Mouse (Mus musculus) hindbrain, embryonic 12.5 days (tissue): ENCODE measurements around the gene Rasgrp1. TPM values are rescaled to one million over a fixed set of nuclear protein-coding genes. Genes with fewer than 3 reads are reported as not detected.

ENCODE experiments used
- ATAC-seq: fragments of 200-750 bp; cut with Nextera tagmentation; 2 replicates; pipeline ENCODE4 v1.8.0; 2017; ENCODE audit warnings: moderate TSS enrichment; ENCODE audit not compliant: low FRiP score
- H3K27ac ChIP-seq: fragments of 300-500 bp; sonication (generic); 2 replicates; pipeline ENCODE4 v1.5.1; 2016; ENCODE audit warnings: mild to moderate bottlenecking
- H3K27me3 ChIP-seq: fragments of 300-500 bp; sonication (generic); 2 replicates; pipeline ENCODE4 v1.6.1; 2016; ENCODE audit warnings: mild to moderate bottlenecking
- H3K36me3 ChIP-seq: fragments of 300-500 bp; sonication (generic); 2 replicates; pipeline ENCODE4 v1.6.1; 2016; ENCODE audit warnings: mild to moderate bottlenecking
- H3K4me1 ChIP-seq: fragments of 300-500 bp; sonication (generic); 2 replicates; pipeline ENCODE4 v1.6.1; 2016
- H3K4me2 ChIP-seq: fragments of 300-500 bp; sonication (generic); replicated peaks from 2 replicates; pipeline ENCODE4 v1.6.1; 2016; ENCODE audit warnings: mild to moderate bottlenecking
- H3K4me3 ChIP-seq: fragments of 300-500 bp; sonication (generic); 2 replicates; pipeline ENCODE4 v1.5.1; 2016; ENCODE audit warnings: mild to moderate bottlenecking
- H3K9ac ChIP-seq: fragments of 300-500 bp; sonication (generic); 2 replicates; pipeline ENCODE4 v1.6.1; 2016; ENCODE audit warnings: mild to moderate bottlenecking, moderate library complexity
- H3K9me3 ChIP-seq: fragments of 300-500 bp; sonication (generic); replicated peaks from 2 replicates; pipeline ENCODE4 v1.6.1; 2016; ENCODE audit warnings: mild to moderate bottlenecking
- WGBS: fragments of 180-500 bp; shearing (Covaris S2); methylation state at CpG from one replicate; pipeline ENCODE4 v1.1.7; 2016; 5-methylcytosine and 5-hydroxymethylcytosine counted together
- polyA plus RNA-seq: library from polyadenylated mRNA; unstranded; fragments of >200 nt; fragmentation: Nextera tagmentation; extraction: Ambion mirVana; gene quantifications from 2 replicates; pipeline ENCODE4 v1.2.1, GENCODE M21; 2016

Rasgrp1 gene
- polyA plus RNA-seq, 1 experiment from 2014 or later: 1.6 TPM

- no peak overlapping the region for H3K9ac ChIP-seq
- ATAC-seq: no peak
These were observed 54.5 kb downstream of the Rasgrp1 start for GRCm38 (mm10) chr2:117288291-117288690.

GRCm38 (mm10) chr2:117263786-117264408 is 78.9 kb downstream of the Rasgrp1 start:
- no peak overlapping the region for H3K4me2 ChIP-seq
- peak; percentile 66 for ATAC-seq
- no peaks in the 10 kb centered on the region for H3K4me1 ChIP-seq
- no peak overlapping the region for H3K27ac ChIP-seq
- H3K36me3 ChIP-seq: peaks cover 30% of the 10 kb centered on the region
- 72% methylated on average over 11 of the region's 11 CpGs for WGBS
- no peak overlapping the region for H3K9ac ChIP-seq
- no peaks in the 10 kb centered on the region for H3K27me3 ChIP-seq
- H3K9me3 ChIP-seq: no peaks in the 10 kb centered on the region
- no peak overlapping the region for H3K4me3 ChIP-seq

More at GRCm38 (mm10) chr2:117288291-117288690, 54.5 kb downstream of the Rasgrp1 start:
- Histone ChIP-seq H3K4me3 (no peak overlapping the region), H3K9me3 (no peaks in the 10 kb centered on the region), H3K27me3 (no peaks in the 10 kb centered on the region), H3K36me3 (no peaks in the 10 kb centered on the region), H3K4me2 (no peak overlapping the region), H3K27ac (no peak overlapping the region), H3K4me1 (no peaks in the 10 kb centered on the region)
- WGBS: 88% methylated on average over 7 of the region's 7 CpGs

GRCm38 (mm10) chr2:117262184-117262583 is 80.6 kb downstream of the Rasgrp1 start:
- Histone ChIP-seq H3K27me3 (no peaks in the 10 kb centered on the region), H3K27ac (no peak overlapping the region), H3K4me2 (no peak overlapping the region), H3K36me3 (peaks cover 27% of the 10 kb centered on the region), H3K9me3 (no peaks in the 10 kb centered on the region), H3K9ac (no peak overlapping the region), H3K4me1 (no peaks in the 10 kb centered on the region), H3K4me3 (no peak overlapping the region)
- 93% methylated on average over 5 of the region's 5 CpGs for WGBS
- ATAC-seq: no peak

- WGBS: 85% methylated on average over 1 of the region's 1 CpGs
These were observed 85.2 kb downstream of the Rasgrp1 start for GRCm38 (mm10) chr2:117257617-117258016.

GRCm38 (mm10) chr2:117255415-117255814 is 87.4 kb downstream of the Rasgrp1 start:
- H3K27me3 ChIP-seq: no peaks in the 10 kb centered on the region
- no peak for ATAC-seq
- peaks cover 7% of the 10 kb centered on the region for H3K4me1 ChIP-seq
- no peaks in the 10 kb centered on the region for H3K9me3 ChIP-seq
- no peak overlapping the region for H3K4me2 ChIP-seq
- no peak overlapping the region for H3K4me3 ChIP-seq
- 83% methylated on average over 2 of the region's 2 CpGs for WGBS
- H3K36me3 ChIP-seq: 0 out of 2 replicates have a peak, but pooled peaks cover 10% of the 10 kb centered on the region
- H3K27ac ChIP-seq: no peak overlapping the region
- H3K9ac ChIP-seq: no peak overlapping the region

More at GRCm38 (mm10) chr2:117257617-117258016, 85.2 kb downstream of the Rasgrp1 start:
- H3K9me3 ChIP-seq: no peaks in the 10 kb centered on the region
- no peak overlapping the region for H3K27ac ChIP-seq
- H3K4me1 ChIP-seq: no peaks in the 10 kb centered on the region
- H3K4me3 ChIP-seq: no peak overlapping the region
- no peak overlapping the region for H3K9ac ChIP-seq
- H3K27me3 ChIP-seq: no peaks in the 10 kb centered on the region
- H3K4me2 ChIP-seq: no peak overlapping the region
- no peak for ATAC-seq
- peaks cover 12% of the 10 kb centered on the region; the same call in 1 of the 2 replicates for H3K36me3 ChIP-seq

- Histone ChIP-seq H3K27me3 (no peaks in the 10 kb centered on the region), H3K4me3 (peak overlapping the region; percentile 88), H3K4me2 (peak overlapping the region; percentile 67), H3K4me1 (peaks cover 9% of the 10 kb centered on the region), H3K36me3 (no peaks in the 10 kb centered on the region), H3K27ac (peak overlapping the region; percentile 93), H3K9ac (peak overlapping the region; percentile 89), H3K9me3 (no peaks in the 10 kb centered on the region)
- peak; percentile 76 for ATAC-seq
- under 1% methylated on average over 24 of the region's 24 CpGs for WGBS
These were observed 92.7 kb downstream of the Rasgrp1 start for GRCm38 (mm10) chr2:117250001-117250510.

- ATAC-seq: peak; percentile 97
- no peaks in the 10 kb centered on the region for H3K36me3 ChIP-seq
- peak within 1 kb of the TSS; percentile 88 for H3K4me3 ChIP-seq
- no peaks in the 10 kb centered on the region for H3K9me3 ChIP-seq
- peaks cover 9% of the 10 kb centered on the region for H3K4me1 ChIP-seq
- H3K27ac ChIP-seq: peak within 1 kb of the TSS; percentile 93
- H3K4me2 ChIP-seq: peak within 1 kb of the TSS; percentile 67
- no peaks in the 10 kb centered on the region for H3K27me3 ChIP-seq
- WGBS: under 1% methylated on average over 33 of the region's 33 CpGs
- H3K9ac ChIP-seq: peak within 1 kb of the TSS; percentile 89
These were observed 93.4 kb downstream of the Rasgrp1 start, which contains the start of gene Fam98b for GRCm38 (mm10) chr2:117249255-117250000. TSS of gene Fam98b (plus strand) at chr2:117249739.

GRCm38 (mm10) chr2:117241953-117242352 is 100.8 kb downstream of the Rasgrp1 start:
- Histone ChIP-seq H3K27ac (no peak overlapping the region), H3K4me3 (no peak overlapping the region), H3K9ac (no peak overlapping the region), H3K9me3 (no peaks in the 10 kb centered on the region), H3K4me2 (no peak overlapping the region), H3K36me3 (no peaks in the 10 kb centered on the region), H3K27me3 (no peaks in the 10 kb centered on the region), H3K4me1 (no peaks in the 10 kb centered on the region)
- ATAC-seq: no peak
- WGBS: 80% methylated on average over 4 of the region's 4 CpGs

GRCm38 (mm10) chr2:117231257-117231656 is 111.5 kb downstream of the Rasgrp1 start:
- peak; percentile 75; the same call in 1 of the 2 replicates for ATAC-seq
- no peak overlapping the region for H3K9ac ChIP-seq

GRCm38 (mm10) chr2:117230261-117230660 is 112.5 kb downstream of the Rasgrp1 start:
- H3K9ac ChIP-seq: no peak overlapping the region
- no peak overlapping the region for H3K27ac ChIP-seq
- H3K4me2 ChIP-seq: no peak overlapping the region
- H3K4me1 ChIP-seq: peaks cover 6% of the 10 kb centered on the region; the same call in 1 of the 2 replicates
- WGBS: 76% methylated on average over 7 of the region's 7 CpGs
- ATAC-seq: no peak
- peaks cover 4% of the 10 kb centered on the region; the same call in 1 of the 2 replicates for H3K27me3 ChIP-seq
- H3K36me3 ChIP-seq: no peaks in the 10 kb centered on the region
- no peaks in the 10 kb centered on the region for H3K9me3 ChIP-seq
- no peak overlapping the region for H3K4me3 ChIP-seq

More at GRCm38 (mm10) chr2:117231257-117231656, 111.5 kb downstream of the Rasgrp1 start:
- H3K9me3 ChIP-seq: no peaks in the 10 kb centered on the region
- no peaks in the 10 kb centered on the region for H3K36me3 ChIP-seq
- H3K4me1 ChIP-seq: peaks cover 6% of the 10 kb centered on the region; the same call in 1 of the 2 replicates
- WGBS: 5% methylated on average over 13 of the region's 13 CpGs
- peaks cover 4% of the 10 kb centered on the region; the same call in 1 of the 2 replicates for H3K27me3 ChIP-seq
- H3K4me3 ChIP-seq: no peak overlapping the region
- H3K27ac ChIP-seq: no peak overlapping the region
- H3K4me2 ChIP-seq: peak overlapping the region; percentile 25; the same call in 1 of the 2 replicates
